In the genomic region with DNA sequence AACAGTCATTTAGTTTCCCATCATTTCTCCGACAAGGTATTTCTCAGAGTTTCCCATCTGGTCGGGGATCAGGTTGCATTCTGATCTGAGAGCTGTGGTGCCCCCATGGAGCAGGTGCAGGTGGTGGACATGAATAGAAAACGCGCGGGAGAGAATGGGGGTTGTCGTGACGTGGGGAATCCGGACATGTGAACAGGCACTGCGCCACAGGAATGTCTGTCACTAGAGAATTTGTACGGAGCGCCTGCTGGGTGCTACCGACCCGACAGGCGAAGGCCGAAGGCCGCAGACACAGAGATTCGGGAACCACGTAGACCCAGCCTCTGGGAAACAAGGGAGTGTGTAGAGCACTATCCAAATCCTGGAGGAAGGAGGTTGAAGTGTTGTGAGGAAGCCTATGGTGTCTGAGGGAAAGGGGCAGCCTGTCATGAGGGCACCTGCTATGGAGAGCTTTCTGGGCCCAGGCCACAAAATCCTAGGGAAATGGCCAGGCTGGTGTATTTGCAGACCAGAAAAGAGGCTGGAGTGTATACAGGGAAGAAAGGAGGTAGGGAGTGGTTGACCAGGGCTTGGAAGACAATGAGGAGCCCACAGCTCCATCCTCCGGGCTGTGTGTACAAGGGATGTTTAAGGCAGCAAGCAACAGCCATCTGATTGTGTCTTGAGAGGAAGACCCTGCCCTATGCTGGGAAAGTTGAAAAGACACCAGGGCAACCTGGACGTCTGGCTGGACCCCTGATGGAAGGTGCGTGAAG, we compare ENCODE assay signal across 7 mouse cellular contexts. TPM values are rescaled to one million over a fixed set of nuclear protein-coding genes. Genes with fewer than 3 reads are reported as not detected.
A peak's percentile ranks its signal among the peaks of the same experiment; 100 is the strongest.
DNase-seq lines count a peak whose midpoint lies in the region; ATAC-seq and TF ChIP-seq lines count a peak whose summit lies in the region.

No protein-coding gene starts in this region.

- WGBS in intestine, embryonic 14.5 days = 10% methylated on average over 21 of the region's 21 CpGs
- WGBS in small intestine, adult 2 months = 7% methylated on average over 21 of the region's 21 CpGs

- no peak for TF ChIP-seq CTCF in small intestine, adult 2 months (IDR thresholded peaks at IDR 0.05; ENCODE audit: extremely low read depth, insufficient read length, insufficient replicate concordance, low read depth, low read length)

- TF ChIP-seq POLR2A in small intestine, adult 2 months (IDR thresholded peaks at IDR 0.05; ENCODE audit: low read depth, low read length) = no peak

- H3K4me3 ChIP-seq in intestine, embryonic 14.5 days (ENCODE audit: low read depth, low read length) = peak overlapping the region; percentile 54
- H3K4me3 ChIP-seq in megakaryocyte, embryonic 14.5 days (replicated peaks) = peak overlapping the region; percentile 95
- H3K4me3 ChIP-seq in small intestine, adult 2 months (ENCODE audit: low read depth, low read length) = peak overlapping the region; percentile 68

- peaks cover 19% of the 10 kb centered on the region for H3K4me1 ChIP-seq in intestine, embryonic 14.5 days (replicated peaks; ENCODE audit: control insufficient read depth, insufficient read depth, low read length)
- H3K4me1 ChIP-seq in megakaryocyte, embryonic 14.5 days = peaks cover 82% of the 10 kb centered on the region
- H3K4me1 ChIP-seq in small intestine, adult 2 months (ENCODE audit: control insufficient read depth, insufficient read depth, insufficient read length, low read length) = peaks cover 9% of the 10 kb centered on the region; the same call in 1 of the 2 replicates

- H3K9ac ChIP-seq in intestine, embryonic 14.5 days (ENCODE audit: low read length) = peak overlapping the region; percentile 49

- no peaks in the 10 kb centered on the region for H3K36me3 ChIP-seq in intestine, embryonic 14.5 days (ENCODE audit: control insufficient read depth, insufficient read depth, low read length)
- peaks cover 24% of the 10 kb centered on the region for H3K36me3 ChIP-seq in megakaryocyte, embryonic 14.5 days (replicated peaks; ENCODE audit: low read length)
- H3K36me3 ChIP-seq in small intestine, adult 2 months (ENCODE audit: control insufficient read depth, insufficient read depth, low read length) = no peaks in the 10 kb centered on the region

- ATAC-seq in intestine, embryonic 14.5 days (replicated peaks; ENCODE audit: low FRiP score, low TSS enrichment, low read depth) = peak; percentile 51

- H3K4me2 ChIP-seq in intestine, embryonic 14.5 days (ENCODE audit: low read length) = peak overlapping the region; percentile 75

- H3K9me3 ChIP-seq in intestine, embryonic 14.5 days (ENCODE audit: control insufficient read depth, low read length) = no peaks in the 10 kb centered on the region
- no peaks in the 10 kb centered on the region for H3K9me3 ChIP-seq in megakaryocyte, embryonic 14.5 days

- no peaks in the 10 kb centered on the region for H3K27me3 ChIP-seq in intestine, embryonic 14.5 days (replicated peaks; ENCODE audit: control insufficient read depth, insufficient read depth, low read length)
- H3K27me3 ChIP-seq in megakaryocyte, embryonic 14.5 days (replicated peaks) = no peaks in the 10 kb centered on the region
- H3K27me3 ChIP-seq in small intestine, adult 2 months (ENCODE audit: control insufficient read depth, insufficient read depth, low read length) = no peaks in the 10 kb centered on the region

- peak overlapping the region; percentile 69 for H3K27ac ChIP-seq in intestine, embryonic 14.5 days (ENCODE audit: low read depth)
- H3K27ac ChIP-seq in small intestine, adult 2 months (ENCODE audit: insufficient read depth, low read depth, low read length) = peak overlapping the region; percentile 47

- intact Hi-C loops in left cerebral cortex, postnatal 14 days (cut with DNase I) = loop anchor here (5.0 kb wide), 1 partner anchor 82 kb away; no protein-coding TSS in a partner anchor

- DNase-seq in adrenal gland, adult 18-20 months (ENCODE audit: low spot score in 2 of 2) = peak; percentile 36 to 43
- peak; percentile 80 to 81 for DNase-seq in cerebellum, postnatal 25 days
- peak; percentile 10 for DNase-seq in gastrocnemius, postnatal 25 days
- DNase-seq in intestine, embryonic 14.5 days (ENCODE audit: low spot score) = peak; percentile 60
- peak; percentile 72 to 80 for DNase-seq in left cerebral cortex, postnatal 14 days (ENCODE audit: low spot score in 2 of 2)

RNA-seq across cellular contexts. Expression of a gene that starts 1.0 kb away (rescaled TPM):
- total RNA-seq in adrenal gland, adult 18-20 months (2021) = 10 to 100 TPM; 21.6 to 30.4 TPM
- 1 to 10 TPM; 4.5 to 5.1 TPM for total RNA-seq in gastrocnemius, postnatal 25 days (2021)
- polyA plus RNA-seq in intestine, embryonic 14.5 days (2014; fragmentation: Nextera tagmentation; extraction: Ambion mirVana) = 25.0 and 27.3 TPM in 2 replicates
- total RNA-seq in left cerebral cortex, postnatal 14 days (2021) = 10 to 100 TPM; 45.9 to 48.2 TPM
- polyA plus RNA-seq in megakaryocyte, embryonic 14.5 days (2012; ENCODE audit: insufficient read depth, low replicate concordance) = 2.4 TPM in 1 of 2 replicates, not detected in the other
- polyA plus RNA-seq in small intestine, adult 2 months (2012; rRNA removed) = 14.4 and 14.8 TPM in 2 replicates

Comparison
In these comparisons a context has a peak if more than half of its experiments do, and no peak if none do; other contexts are left out.
1. Peak in every context shown above with its lines: DNase-seq, ATAC-seq, H3K4me3 ChIP-seq and H3K27ac ChIP-seq.
2. DNase-seq: peak in every context shown above with its lines; median percentile 80 in cerebellum, postnatal 25 days; 76 in left cerebral cortex, postnatal 14 days; 60 in intestine, embryonic 14.5 days; 40 in adrenal gland, adult 18-20 months; 10 in gastrocnemius, postnatal 25 days.